Mouse (Mus musculus): ENCODE measurements at regions not wholly inside any gene's neighbourhood (a gene's known extent, or its start where the extent isn't known, plus 50 kb on each side); places are given as distances from the start of the nearest gene placed in this dataset.

DNA sequence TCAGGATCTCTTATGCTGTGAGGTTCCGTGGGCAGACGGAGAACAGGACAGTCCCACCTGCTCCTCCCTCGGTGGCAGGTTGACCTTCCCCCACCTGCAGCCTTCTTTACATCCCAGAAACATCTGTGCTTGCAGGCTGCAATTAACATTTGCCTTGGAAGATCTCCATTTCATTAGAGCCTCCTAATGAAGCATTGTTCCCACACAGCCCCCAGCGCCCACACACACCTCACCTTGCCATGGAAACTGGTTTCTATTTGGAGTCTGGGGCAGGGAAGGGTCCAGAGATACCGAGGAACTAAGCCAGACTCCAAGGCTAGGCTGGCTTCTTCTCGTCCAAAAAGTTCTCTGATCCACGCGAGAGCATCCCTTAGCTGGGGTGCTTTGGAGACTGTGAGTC is 56.6 kb upstream of the Rpl38 start:
- no peak for DNase-seq (ENCODE audit: low spot score)

- no peak for DNase-seq (ENCODE audit: low spot score)
Observed at GRCm38 (mm10) chr11:114608009-114608408, 60.3 kb upstream of the Rpl38 start.

GRCm38 (mm10) chr11:114603108-114603507 is 65.2 kb upstream of the Rpl38 start:
- DNase-seq (ENCODE audit: low spot score), result no peak

DNA sequence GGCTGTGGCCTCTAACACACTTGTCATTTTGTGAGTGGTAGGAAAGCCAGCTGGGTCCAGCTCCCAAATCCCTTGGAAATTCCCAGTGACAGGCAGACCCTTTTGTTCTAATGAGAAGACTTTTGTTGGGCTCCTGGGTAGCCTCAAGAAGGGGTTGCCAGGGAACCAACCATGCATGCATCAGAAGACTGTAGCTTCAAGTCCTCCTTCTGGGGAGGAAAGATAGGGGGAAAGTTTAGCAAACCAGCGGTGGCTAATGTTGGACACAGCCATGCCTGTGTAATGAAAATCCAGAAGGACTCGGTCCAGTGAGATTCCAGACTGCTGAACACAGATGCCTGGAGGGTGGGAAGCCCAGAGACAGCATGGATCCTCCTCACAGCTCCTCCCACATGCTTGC is 71.1 kb upstream of the Rpl38 start:
- no peak for DNase-seq (ENCODE audit: low spot score)

GRCm38 (mm10) chr11:114592961-114593360 is 75.4 kb upstream of the Rpl38 start:
- no peak for DNase-seq (ENCODE audit: low spot score)

GRCm38 (mm10) chr11:114588554-114588953 is 79.8 kb upstream of the Rpl38 start:
- no peak for DNase-seq (ENCODE audit: low spot score)

- no peak for DNase-seq (ENCODE audit: low spot score)
Observed at GRCm38 (mm10) chr11:114587986-114588385, 80.3 kb upstream of the Rpl38 start.

- no peak for DNase-seq (ENCODE audit: low spot score)
Observed at GRCm38 (mm10) chr11:114586400-114586799, 81.9 kb upstream of the Rpl38 start.

DNA sequence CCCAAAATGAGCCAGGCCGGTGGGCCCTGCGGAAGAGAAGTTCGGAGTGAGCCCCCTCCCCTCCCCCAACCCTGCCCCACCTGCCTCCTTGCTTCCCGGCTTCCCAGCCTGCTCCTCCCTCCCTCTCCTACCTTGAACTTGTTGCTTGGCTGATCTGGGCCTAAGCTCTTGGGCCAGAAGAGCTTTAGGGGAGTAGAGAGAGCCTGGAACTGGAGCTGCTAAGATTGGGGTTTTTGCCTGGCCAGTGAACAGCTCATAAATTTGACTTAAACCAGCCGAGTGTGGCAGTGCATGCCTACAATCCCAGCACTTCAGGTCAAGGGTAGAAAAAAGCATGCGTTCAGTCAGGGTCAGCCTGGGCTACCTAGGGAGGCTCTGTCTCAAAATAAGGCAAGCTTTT is 83.5 kb upstream of the Rpl38 start:
- DNase-seq (ENCODE audit: low spot score), result no peak

DNA sequence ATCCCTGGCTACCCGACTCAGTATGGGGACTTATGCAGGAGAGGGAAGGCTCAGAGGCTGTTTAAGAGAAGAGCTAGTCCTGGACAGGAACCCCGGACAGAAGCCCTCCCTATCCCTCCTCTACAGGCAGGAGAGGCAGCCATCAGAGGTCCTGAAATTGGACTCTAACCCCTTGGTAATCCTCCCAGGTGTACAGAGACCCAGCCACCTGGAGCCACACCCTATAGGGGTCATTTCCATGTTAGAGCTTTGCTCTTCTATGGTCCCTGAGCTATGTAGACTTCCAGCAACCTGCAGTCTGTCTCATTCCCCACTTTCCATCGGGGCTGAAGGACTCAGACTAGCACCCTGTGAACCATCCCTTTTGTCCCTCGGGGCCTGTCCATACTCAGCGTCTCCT is 84.2 kb upstream of the Rpl38 start:
- no peak for DNase-seq (ENCODE audit: low spot score)

GRCm38 (mm10) chr11:114579986-114580385 is 88.3 kb upstream of the Rpl38 start:
- DNase-seq (ENCODE audit: low spot score), result no peak

DNA sequence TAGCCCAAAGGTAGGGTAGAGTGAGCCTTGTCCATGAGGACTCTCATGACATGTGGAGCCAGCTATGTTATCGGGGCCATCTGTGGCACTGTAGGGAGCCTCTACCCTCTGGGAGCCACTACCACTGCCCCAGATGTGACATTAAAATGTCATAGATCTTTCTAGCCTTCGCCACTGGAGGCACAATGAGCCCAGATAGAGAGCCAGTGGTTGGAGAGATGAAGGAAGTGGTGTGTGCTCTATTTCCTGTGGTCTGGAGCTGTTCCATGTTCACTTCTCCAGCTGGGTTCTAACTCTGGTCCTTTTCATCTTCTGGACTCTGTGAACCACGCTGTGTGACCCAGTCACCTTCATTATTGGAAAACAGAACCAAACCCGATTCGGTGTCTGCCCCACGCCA is 89.8 kb upstream of the Rpl38 start:
- no peak for DNase-seq (ENCODE audit: low spot score)

- no peak for DNase-seq (ENCODE audit: low spot score)
Observed at GRCm38 (mm10) chr11:114576803-114577202, 91.5 kb upstream of the Rpl38 start.

GRCm38 (mm10) chr11:114571144-114571869 is 97.0 kb upstream of the Rpl38 start:
- DNase-seq (ENCODE audit: low spot score), result no peak

DNA sequence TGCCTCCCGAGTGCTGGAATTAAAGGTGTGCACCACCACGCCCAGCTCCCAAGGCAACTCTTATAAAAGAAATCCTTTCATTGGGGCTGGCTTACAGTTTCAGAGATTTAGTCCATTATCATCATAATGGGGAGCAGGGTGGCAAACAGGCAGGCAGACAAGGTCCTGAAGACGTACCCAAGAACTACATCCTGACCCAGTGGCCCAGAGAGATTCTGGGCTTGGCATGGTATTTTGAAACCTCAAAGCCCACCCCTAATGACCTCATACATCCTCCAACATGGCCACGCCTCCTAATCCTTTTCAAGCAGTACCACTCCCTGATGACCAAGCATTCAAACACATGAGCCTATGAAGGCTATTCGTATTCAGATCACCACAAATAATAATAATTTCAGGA is 98.2 kb upstream of the Rpl38 start:
- DNase-seq (ENCODE audit: low spot score), result no peak

DNA sequence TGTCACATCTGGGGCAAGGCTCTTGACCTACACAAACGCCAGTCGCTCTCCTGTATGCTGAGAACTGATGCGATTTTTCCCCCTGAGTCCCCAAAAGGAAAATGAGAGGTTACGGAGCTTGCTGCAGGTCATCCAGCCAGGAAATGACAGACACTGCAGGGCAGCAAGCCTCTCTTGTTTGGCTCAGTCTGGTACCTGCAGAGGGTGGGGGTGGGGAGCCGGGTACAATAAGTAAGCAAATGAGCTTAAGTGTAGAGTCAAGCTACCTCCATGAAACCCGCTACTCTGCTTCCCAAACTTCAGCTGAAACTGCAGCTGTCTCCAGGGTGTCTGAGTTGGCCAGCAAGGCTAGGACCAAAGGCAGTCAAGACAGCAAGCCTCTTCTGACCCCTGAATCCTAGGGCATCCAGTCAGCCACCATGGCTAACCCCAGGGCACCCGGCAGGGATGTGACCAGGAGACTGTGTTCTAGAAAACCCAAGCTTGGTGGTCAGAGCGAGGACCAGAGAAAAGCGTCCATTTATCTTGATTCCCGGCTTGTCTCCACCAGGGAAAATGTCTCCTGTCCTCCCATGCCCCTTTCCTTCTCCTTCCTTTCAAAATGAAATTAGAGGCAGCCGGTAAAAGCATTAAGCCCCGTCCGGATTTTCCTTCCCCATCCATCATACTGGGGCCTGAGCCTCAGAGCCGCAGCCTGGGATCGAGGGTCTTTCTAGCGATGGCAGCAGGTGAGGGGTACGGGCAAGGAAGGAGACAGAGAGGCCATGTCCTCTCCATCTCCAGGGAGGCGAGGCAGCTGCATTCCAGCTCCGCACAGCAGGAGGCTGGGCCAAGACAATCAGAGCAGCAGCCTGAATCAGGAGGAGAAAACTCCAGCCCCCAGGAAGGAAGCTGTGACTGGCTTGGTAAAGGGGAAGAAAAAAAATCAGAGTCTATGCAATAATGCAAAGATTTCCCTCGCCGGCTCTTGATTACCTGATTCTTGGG is 100.2 kb upstream of the Rpl38 start:
- no peak for DNase-seq (ENCODE audit: low spot score)

GRCm38 (mm10) chr11:114567045-114567780 is 101.1 kb upstream of the Rpl38 start:
- no peak for DNase-seq (ENCODE audit: low spot score)

DNA sequence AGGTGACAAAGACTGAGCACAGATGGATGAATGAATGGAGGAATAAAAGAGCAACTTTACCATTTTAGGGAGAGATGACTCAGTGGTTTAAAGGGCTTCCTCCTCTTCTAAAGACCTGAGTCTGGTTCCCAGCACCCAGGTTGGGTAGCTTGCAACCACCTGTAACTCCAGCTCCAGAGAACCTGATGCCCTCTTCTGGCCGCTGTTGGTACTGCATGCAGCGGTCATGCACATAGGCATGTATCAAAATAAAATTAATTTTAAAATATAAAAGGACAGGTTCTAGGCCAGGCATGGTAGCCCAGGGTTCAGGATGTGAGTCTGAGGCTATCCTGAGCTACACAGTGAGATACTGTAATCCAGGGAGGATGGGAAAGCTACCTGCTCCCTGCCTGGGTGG is 103.4 kb upstream of the Rpl38 start:
- DNase-seq (ENCODE audit: low spot score), result no peak

DNA sequence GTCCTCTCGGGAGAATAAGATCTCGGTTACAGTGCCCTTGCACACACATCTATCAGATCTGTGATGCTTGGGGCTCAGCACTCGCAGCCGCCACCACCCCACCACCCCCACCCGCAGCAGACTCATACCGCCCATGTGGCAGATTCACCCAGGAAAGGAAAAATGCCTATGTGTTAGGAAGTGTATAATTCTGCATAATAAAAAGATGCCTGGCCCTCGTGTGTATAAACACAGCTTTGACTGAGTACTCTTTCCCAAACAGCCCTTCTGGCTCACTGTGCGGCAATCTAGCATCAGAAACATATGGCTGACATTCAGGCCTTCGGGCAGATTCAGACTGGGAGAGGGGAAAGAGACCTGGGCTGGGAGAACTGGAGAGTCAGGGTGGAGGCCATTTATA is 105.2 kb upstream of the Rpl38 start:
- no peak for DNase-seq (ENCODE audit: low spot score)

GRCm38 (mm10) chr11:114554576-114554975 is 113.7 kb upstream of the Rpl38 start:
- no peak for DNase-seq (ENCODE audit: low spot score)

DNA sequence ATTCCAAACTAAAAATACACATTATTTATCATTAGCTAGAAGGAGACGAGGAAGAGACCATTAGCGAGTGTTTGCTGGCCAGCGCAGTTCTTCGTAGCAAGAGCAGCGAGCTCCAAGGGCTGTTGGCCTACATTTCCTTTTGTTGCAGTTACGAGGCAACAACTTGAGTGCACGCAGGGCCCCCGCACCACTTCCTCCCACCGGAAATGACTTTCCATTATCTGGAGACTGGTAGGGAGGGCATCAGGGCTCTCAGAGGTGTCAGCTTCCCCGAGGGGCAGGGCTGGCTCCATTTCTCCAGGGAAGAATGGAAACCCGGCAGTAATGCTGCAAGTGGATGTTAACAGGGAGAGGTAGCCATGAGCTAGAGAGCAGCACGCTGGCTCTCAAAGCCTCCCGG is 114.3 kb upstream of the Rpl38 start:
- no peak for DNase-seq (ENCODE audit: low spot score)

GRCm38 (mm10) chr11:114552176-114552575 is 116.1 kb upstream of the Rpl38 start:
- DNase-seq (ENCODE audit: low spot score), result no peak

Measured in gastrocnemius, adult 18-20 months (tissue).